Mouse (Mus musculus): ENCODE data around the gene Mapk7. TPM values are rescaled to one million over a fixed set of nuclear protein-coding genes. Genes with fewer than 3 reads are reported as not detected.

Gene Mapk7
- polyA plus RNA-seq, 1 experiment from 2014 or later: 74.8 TPM

DNA sequence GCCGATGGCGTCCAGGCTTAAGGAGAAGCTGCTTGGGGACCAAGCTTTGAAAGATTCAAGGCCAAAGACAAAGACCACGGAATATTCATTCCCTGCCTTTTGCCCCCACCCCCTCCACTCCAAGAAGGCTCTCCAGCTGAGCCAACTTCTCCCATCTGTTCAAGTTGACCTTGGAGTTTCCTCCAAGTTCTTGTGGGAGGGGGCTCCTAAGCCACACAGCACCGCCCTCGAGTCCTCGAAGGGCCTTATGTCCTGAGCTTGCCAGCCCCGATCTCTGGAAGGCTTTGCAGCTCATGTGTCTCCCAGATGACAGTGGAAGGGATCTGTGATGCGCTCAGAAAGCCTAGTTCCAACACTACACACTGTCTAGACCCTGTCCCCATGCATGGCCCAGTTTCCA lies 46.9 kb downstream of the Mapk7 start:
- Histone ChIP-seq H3K4me1 (replicated peaks) (peaks cover 20% of the 10 kb centered on the region), H3K4me2 (no peak overlapping the region), H3K36me3 (no peaks in the 10 kb centered on the region), H3K4me3 (no peak overlapping the region), H3K9ac (no peak overlapping the region), H3K9me3 (no peaks in the 10 kb centered on the region), H3K27me3 (no peaks in the 10 kb centered on the region), H3K27ac (replicated peaks) (no peak overlapping the region)
- 86% methylated on average over 8 of the region's 8 CpGs for WGBS
- no peak for ATAC-seq (ENCODE audit: low FRiP score, low read depth)

GRCm38 (mm10) chr11:61443807-61444206 lies 50.4 kb downstream of the Mapk7 start:
- H3K27me3 ChIP-seq: no peaks in the 10 kb centered on the region
- H3K4me2 ChIP-seq: no peak overlapping the region

GRCm38 (mm10) chr11:61441670-61442069 lies 52.5 kb downstream of the Mapk7 start:
- Histone ChIP-seq H3K9ac (no peak overlapping the region), H3K27me3 (no peaks in the 10 kb centered on the region), H3K4me1 (replicated peaks) (no peaks in the 10 kb centered on the region), H3K27ac (replicated peaks) (no peak overlapping the region), H3K36me3 (no peaks in the 10 kb centered on the region), H3K4me3 (no peak overlapping the region), H3K9me3 (no peaks in the 10 kb centered on the region), H3K4me2 (no peak overlapping the region)
- 78% methylated on average over 7 of the region's 7 CpGs for WGBS
- no peak for ATAC-seq (ENCODE audit: low FRiP score, low read depth)

More at GRCm38 (mm10) chr11:61443807-61444206, 50.4 kb downstream of the Mapk7 start:
- no peaks in the 10 kb centered on the region for H3K36me3 ChIP-seq
- no peak overlapping the region for H3K4me3 ChIP-seq
- no peak overlapping the region for H3K9ac ChIP-seq
- no peaks in the 10 kb centered on the region for H3K9me3 ChIP-seq
- ATAC-seq (ENCODE audit: low FRiP score, low read depth): no peak
- no peak overlapping the region for H3K27ac ChIP-seq (replicated peaks)
- 90% methylated on average over 6 of the region's 6 CpGs for WGBS
- H3K4me1 ChIP-seq (replicated peaks): peaks cover 8% of the 10 kb centered on the region

- H3K4me1 ChIP-seq (replicated peaks): 0 out of 2 replicates have a peak, but pooled peaks cover 5% of the 10 kb centered on the region
- H3K4me3 ChIP-seq: no peak overlapping the region
- no peaks in the 10 kb centered on the region for H3K27me3 ChIP-seq
- H3K9me3 ChIP-seq: no peaks in the 10 kb centered on the region
- no peak overlapping the region for H3K4me2 ChIP-seq
- no peak for ATAC-seq (ENCODE audit: low FRiP score, low read depth)
- WGBS: 96% methylated on average over 4 of the region's 4 CpGs
- H3K27ac ChIP-seq (replicated peaks): no peak overlapping the region
- H3K9ac ChIP-seq: no peak overlapping the region
- H3K36me3 ChIP-seq: no peaks in the 10 kb centered on the region
Measured at GRCm38 (mm10) chr11:61440416-61440815, 53.8 kb downstream of the Mapk7 start.

GRCm38 (mm10) chr11:61439170-61439569 lies 55.0 kb downstream of the Mapk7 start:
- H3K4me2 ChIP-seq: no peak overlapping the region
- no peaks in the 10 kb centered on the region for H3K27me3 ChIP-seq
- no peak for ATAC-seq (ENCODE audit: low FRiP score, low read depth)
- no peak overlapping the region for H3K27ac ChIP-seq (replicated peaks)
- H3K4me3 ChIP-seq: no peak overlapping the region
- no peak overlapping the region for H3K9ac ChIP-seq
- no peaks in the 10 kb centered on the region for H3K9me3 ChIP-seq
- peaks cover 13% of the 10 kb centered on the region for H3K4me1 ChIP-seq (replicated peaks)
- H3K36me3 ChIP-seq: no peaks in the 10 kb centered on the region
- WGBS: 88% methylated on average over 3 of the region's 3 CpGs

Other genes with a start within 250 kb of the Mapk7 start
- 29.3 and 35.4 TPM in 2 replicates for gene Aldh3a2, start 226.9 kb downstream of the Mapk7 start, polyA plus RNA-seq (2015; fragmentation: Nextera tagmentation; extraction: Ambion mirVana)
- gene Slc47a2, start 151.5 kb downstream of the Mapk7 start, polyA plus RNA-seq (2015; fragmentation: Nextera tagmentation; extraction: Ambion mirVana): 0.38 TPM in 1 of 2 replicates, not detected in the other
- 0.19 and 0.63 TPM in 2 replicates for gene Slc47a1, start 116.1 kb downstream of the Mapk7 start, polyA plus RNA-seq (2015; fragmentation: Nextera tagmentation; extraction: Ambion mirVana)
- 28.2 and 28.9 TPM in 2 replicates for gene Rnf112, start 40.3 kb downstream of the Mapk7 start, polyA plus RNA-seq (2015; fragmentation: Nextera tagmentation; extraction: Ambion mirVana)
- gene Mfap4, start 9.0 kb downstream of the Mapk7 start, polyA plus RNA-seq (2015; fragmentation: Nextera tagmentation; extraction: Ambion mirVana): 42.2 and 49.7 TPM in 2 replicates
- 31.6 and 34.9 TPM in 2 replicates for gene B9d1, start 10.7 kb upstream of the Mapk7 start, polyA plus RNA-seq (2015; fragmentation: Nextera tagmentation; extraction: Ambion mirVana)
- gene Epn2, start 85.3 kb upstream of the Mapk7 start, polyA plus RNA-seq (2015; fragmentation: Nextera tagmentation; extraction: Ambion mirVana): 69.9 and 79.6 TPM in 2 replicates
- 10.7 and 11.6 TPM in 2 replicates for gene Grap, start 158.9 kb upstream of the Mapk7 start, polyA plus RNA-seq (2015; fragmentation: Nextera tagmentation; extraction: Ambion mirVana)
- 0.24 and 0.31 TPM in 2 replicates for gene Fam83g, start 189.7 kb upstream of the Mapk7 start, polyA plus RNA-seq (2015; fragmentation: Nextera tagmentation; extraction: Ambion mirVana)
- not detected in 2 replicates for gene Slc5a10, start 226.4 kb upstream of the Mapk7 start, polyA plus RNA-seq (2015; fragmentation: Nextera tagmentation; extraction: Ambion mirVana)

Data from hindbrain, embryonic 15.5 days (tissue).